Mouse (Mus musculus): ENCODE measurements around the gene Olfr1047. TPM values are rescaled to one million over a fixed set of nuclear protein-coding genes. Genes with fewer than 3 reads are reported as not detected.

Olfr1047 gene
- total and polyA plus RNA-seq, 3 experiments, result not detected

GRCm38 (mm10) chr2:86185583-86185982 is 45.6 kb downstream of the Olfr1047 start, which contains the start of gene Olfr52:
TSS of gene Olfr52 (minus strand) at chr2:86185683.
- Histone ChIP-seq H3K27me3 (ENCODE audit: insufficient read depth, low read length) (no peaks in the 10 kb centered on the region), H3K36me3 (replicated peaks) (no peaks in the 10 kb centered on the region), H3K4me1 (ENCODE audit: insufficient read depth, low read depth, low read length) (no peaks in the 10 kb centered on the region), H3K9me3 (replicated peaks) (peaks cover 3% of the 10 kb centered on the region; the same call in 1 of the 2 replicates), H3K4me3 (ENCODE audit: low read depth, low read length) (no peak within 1 kb of the TSS)
- no peak for DNase-seq (ENCODE audit: low spot score)
- ATAC-seq (ENCODE audit: extremely low read depth, insufficient number of reproducible peaks, low FRiP score, poor library complexity, severe bottlenecking), result no peak
- TF ChIP-seq GATA1 (IDR thresholded peaks at IDR 0.05; ENCODE audit: borderline replicate concordance, low read length) (no peak), GATA2 (IDR thresholded peaks at IDR 0.05; ENCODE audit: borderline replicate concordance, low read depth, low read length) (no peak)

- DNase-seq (ENCODE audit: low spot score), result no peak
- Histone ChIP-seq H3K27me3 (ENCODE audit: insufficient read depth, low read length) (no peaks in the 10 kb centered on the region), H3K4me1 (ENCODE audit: insufficient read depth, low read depth, low read length) (no peaks in the 10 kb centered on the region), H3K4me3 (ENCODE audit: low read depth, low read length) (no peak overlapping the region), H3K36me3 (replicated peaks) (no peaks in the 10 kb centered on the region), H3K9me3 (replicated peaks) (peaks cover 7% of the 10 kb centered on the region; the same call in 1 of the 2 replicates)
- no peak for ATAC-seq (ENCODE audit: extremely low read depth, insufficient number of reproducible peaks, low FRiP score, poor library complexity, severe bottlenecking)
- TF ChIP-seq TAL1 (conservative IDR thresholded peaks at IDR 0.05; ENCODE audit: low read depth, low read length), result no peak
- TF ChIP-seq CTCF (IDR thresholded peaks at IDR 0.05; ENCODE audit: low read depth, low read length), result no peak
- TF ChIP-seq POLR2AphosphoS5 (IDR thresholded peaks at IDR 0.05; ENCODE audit: insufficient replicate concordance, low read depth, low read length), result no peak
- no peak for TF ChIP-seq GATA1 (IDR thresholded peaks at IDR 0.05; ENCODE audit: borderline replicate concordance, low read length)
- no peak for TF ChIP-seq GATA2 (IDR thresholded peaks at IDR 0.05; ENCODE audit: borderline replicate concordance, low read depth, low read length)
Observed at GRCm38 (mm10) chr2:86179950-86180349, 51.3 kb downstream of the Olfr1047 start.

GRCm38 (mm10) chr2:86177720-86178119 is 53.5 kb downstream of the Olfr1047 start, which contains the start of gene Olfr1044:
TSS of gene Olfr1044 (minus strand) at chr2:86177820.
- ATAC-seq (ENCODE audit: extremely low read depth, insufficient number of reproducible peaks, low FRiP score, poor library complexity, severe bottlenecking) (no peak), DNase-seq (ENCODE audit: low spot score) (no peak)
- no peak within 1 kb of the TSS for H3K4me3 ChIP-seq (ENCODE audit: low read depth, low read length)
- peaks cover 7% of the 10 kb centered on the region; the same call in 1 of the 2 replicates for H3K9me3 ChIP-seq (replicated peaks)
- H3K4me1 ChIP-seq (ENCODE audit: insufficient read depth, low read depth, low read length), result no peaks in the 10 kb centered on the region
- H3K27me3 ChIP-seq (ENCODE audit: insufficient read depth, low read length), result no peaks in the 10 kb centered on the region
- H3K36me3 ChIP-seq (replicated peaks), result no peaks in the 10 kb centered on the region
- no peak for TF ChIP-seq GATA2 (IDR thresholded peaks at IDR 0.05; ENCODE audit: borderline replicate concordance, low read depth, low read length)
- TF ChIP-seq TAL1 (conservative IDR thresholded peaks at IDR 0.05; ENCODE audit: low read depth, low read length), result no peak
- no peak for TF ChIP-seq CTCF (IDR thresholded peaks at IDR 0.05; ENCODE audit: low read depth, low read length)
- TF ChIP-seq POLR2AphosphoS5 (IDR thresholded peaks at IDR 0.05; ENCODE audit: insufficient replicate concordance, low read depth, low read length), result no peak
- no peak for TF ChIP-seq GATA1 (IDR thresholded peaks at IDR 0.05; ENCODE audit: borderline replicate concordance, low read length)

Other genes with a start within 250 kb of the Olfr1047 start
Only the 20 nearest of the 28 such genes appear.
- not detected in 2 replicates for gene Olfr1036, start 157.4 kb downstream of the Olfr1047 start, total RNA-seq (2014; fragmentation: Nextera tagmentation)
- gene Olfr1036, start 157.4 kb downstream of the Olfr1047 start, total RNA-seq (2017), result 0.11 and 0.17 TPM in 2 replicates
- not detected in 2 replicates for gene Olfr1036, start 157.4 kb downstream of the Olfr1047 start, polyA plus RNA-seq (2012)
- not detected in 2 replicates for gene Olfr1037, start 144.0 kb downstream of the Olfr1047 start, total RNA-seq (2014; fragmentation: Nextera tagmentation)
- 0.11 and 0.29 TPM in 2 replicates for gene Olfr1037, start 144.0 kb downstream of the Olfr1047 start, total RNA-seq (2017)
- not detected in 2 replicates for gene Olfr1037, start 144.0 kb downstream of the Olfr1047 start, polyA plus RNA-seq (2012)
- gene Olfr1039, start 95.5 kb downstream of the Olfr1047 start, total RNA-seq (2014; fragmentation: Nextera tagmentation), result not detected in 2 replicates
- 0.22 TPM in 1 of 2 replicates, not detected in the other for gene Olfr1039, start 95.5 kb downstream of the Olfr1047 start, total RNA-seq (2017)
- gene Olfr1039, start 95.5 kb downstream of the Olfr1047 start, polyA plus RNA-seq (2012), result not detected in 2 replicates
- not detected in 2 replicates for gene Olfr1040, start 84.7 kb downstream of the Olfr1047 start, total RNA-seq (2014; fragmentation: Nextera tagmentation)
- gene Olfr1040, start 84.7 kb downstream of the Olfr1047 start, total RNA-seq (2017), result 0.46 TPM in 1 of 2 replicates, not detected in the other
- gene Olfr1040, start 84.7 kb downstream of the Olfr1047 start, polyA plus RNA-seq (2012), result not detected in 2 replicates
- not detected in 2 replicates for gene Olfr1042, start 69.6 kb downstream of the Olfr1047 start, total RNA-seq (2014; fragmentation: Nextera tagmentation)
- 0.11 TPM in 1 of 2 replicates, not detected in the other for gene Olfr1042, start 69.6 kb downstream of the Olfr1047 start, total RNA-seq (2017)
- not detected in 2 replicates for gene Olfr1042, start 69.6 kb downstream of the Olfr1047 start, polyA plus RNA-seq (2012)
- gene Olfr1043, start 63.9 kb downstream of the Olfr1047 start, total RNA-seq (2014; fragmentation: Nextera tagmentation), result not detected in 2 replicates
- gene Olfr1043, start 63.9 kb downstream of the Olfr1047 start, total RNA-seq (2017), result not detected in 2 replicates
- not detected in 2 replicates for gene Olfr1043, start 63.9 kb downstream of the Olfr1047 start, polyA plus RNA-seq (2012)
- not detected in 2 replicates for gene Olfr1044, start 53.6 kb downstream of the Olfr1047 start, total RNA-seq (2014; fragmentation: Nextera tagmentation)
- 0.17 and 0.38 TPM in 2 replicates for gene Olfr1044, start 53.6 kb downstream of the Olfr1047 start, total RNA-seq (2017)
- gene Olfr1044, start 53.6 kb downstream of the Olfr1047 start, polyA plus RNA-seq (2012), result not detected in 2 replicates
- gene Olfr52, start 45.7 kb downstream of the Olfr1047 start, total RNA-seq (2014; fragmentation: Nextera tagmentation), result not detected in 2 replicates
- gene Olfr52, start 45.7 kb downstream of the Olfr1047 start, total RNA-seq (2017), result 0.11 and 0.17 TPM in 2 replicates
- gene Olfr52, start 45.7 kb downstream of the Olfr1047 start, polyA plus RNA-seq (2012), result not detected in 2 replicates
- gene Olfr1045, start 28.4 kb downstream of the Olfr1047 start, total RNA-seq (2014; fragmentation: Nextera tagmentation), result not detected in 2 replicates
- gene Olfr1045, start 28.4 kb downstream of the Olfr1047 start, total RNA-seq (2017), result 0.16 and 0.17 TPM in 2 replicates
- gene Olfr1045, start 28.4 kb downstream of the Olfr1047 start, polyA plus RNA-seq (2012), result not detected in 2 replicates
- not detected in 2 replicates for gene Olfr1046, start 12.1 kb downstream of the Olfr1047 start, total RNA-seq (2014; fragmentation: Nextera tagmentation)
- 0.16 TPM in 1 of 2 replicates, not detected in the other for gene Olfr1046, start 12.1 kb downstream of the Olfr1047 start, total RNA-seq (2017)
- not detected in 2 replicates for gene Olfr1046, start 12.1 kb downstream of the Olfr1047 start, polyA plus RNA-seq (2012)
- not detected in 2 replicates for gene Olfr1048, start 8.9 kb upstream of the Olfr1047 start, total RNA-seq (2014; fragmentation: Nextera tagmentation)
- 0.06 and 0.27 TPM in 2 replicates for gene Olfr1048, start 8.9 kb upstream of the Olfr1047 start, total RNA-seq (2017)
- not detected in 2 replicates for gene Olfr1048, start 8.9 kb upstream of the Olfr1047 start, polyA plus RNA-seq (2012)
- not detected in 2 replicates for gene Olfr1049, start 26.9 kb upstream of the Olfr1047 start, total RNA-seq (2014; fragmentation: Nextera tagmentation)
- gene Olfr1049, start 26.9 kb upstream of the Olfr1047 start, total RNA-seq (2017), result not detected in 2 replicates
- gene Olfr1049, start 26.9 kb upstream of the Olfr1047 start, polyA plus RNA-seq (2012), result not detected in 2 replicates
- gene Olfr1051, start 47.7 kb upstream of the Olfr1047 start, total RNA-seq (2014; fragmentation: Nextera tagmentation), result not detected in 2 replicates
- not detected in 2 replicates for gene Olfr1051, start 47.7 kb upstream of the Olfr1047 start, total RNA-seq (2017)
- not detected in 2 replicates for gene Olfr1051, start 47.7 kb upstream of the Olfr1047 start, polyA plus RNA-seq (2012)
- not detected in 2 replicates for gene Olfr1052, start 61.1 kb upstream of the Olfr1047 start, total RNA-seq (2014; fragmentation: Nextera tagmentation)
- 0.11 and 0.12 TPM in 2 replicates for gene Olfr1052, start 61.1 kb upstream of the Olfr1047 start, total RNA-seq (2017)
- gene Olfr1052, start 61.1 kb upstream of the Olfr1047 start, polyA plus RNA-seq (2012), result not detected in 2 replicates
- not detected in 2 replicates for gene Olfr1053, start 83.9 kb upstream of the Olfr1047 start, total RNA-seq (2014; fragmentation: Nextera tagmentation)
- gene Olfr1053, start 83.9 kb upstream of the Olfr1047 start, total RNA-seq (2017), result not detected in 2 replicates
- not detected in 2 replicates for gene Olfr1053, start 83.9 kb upstream of the Olfr1047 start, polyA plus RNA-seq (2012)
- gene Olfr1054, start 104.0 kb upstream of the Olfr1047 start, total RNA-seq (2014; fragmentation: Nextera tagmentation), result not detected in 2 replicates
- not detected in 2 replicates for gene Olfr1054, start 104.0 kb upstream of the Olfr1047 start, total RNA-seq (2017)
- not detected in 2 replicates for gene Olfr1054, start 104.0 kb upstream of the Olfr1047 start, polyA plus RNA-seq (2012)
- gene Olfr1055, start 118.9 kb upstream of the Olfr1047 start, total RNA-seq (2014; fragmentation: Nextera tagmentation), result not detected in 2 replicates
- gene Olfr1055, start 118.9 kb upstream of the Olfr1047 start, total RNA-seq (2017), result not detected in 2 replicates
- not detected in 2 replicates for gene Olfr1055, start 118.9 kb upstream of the Olfr1047 start, polyA plus RNA-seq (2012)
- gene Olfr1056, start 131.1 kb upstream of the Olfr1047 start, total RNA-seq (2014; fragmentation: Nextera tagmentation), result not detected in 2 replicates
- gene Olfr1056, start 131.1 kb upstream of the Olfr1047 start, total RNA-seq (2017), result 0.12 and 0.60 TPM in 2 replicates
- not detected in 2 replicates for gene Olfr1056, start 131.1 kb upstream of the Olfr1047 start, polyA plus RNA-seq (2012)
- gene Olfr1057, start 147.0 kb upstream of the Olfr1047 start, total RNA-seq (2014; fragmentation: Nextera tagmentation), result not detected in 2 replicates
- 0.22 TPM in 1 of 2 replicates, not detected in the other for gene Olfr1057, start 147.0 kb upstream of the Olfr1047 start, total RNA-seq (2017)
- gene Olfr1057, start 147.0 kb upstream of the Olfr1047 start, polyA plus RNA-seq (2012), result not detected in 2 replicates
- gene Olfr1058, start 157.2 kb upstream of the Olfr1047 start, total RNA-seq (2014; fragmentation: Nextera tagmentation), result not detected in 2 replicates
- gene Olfr1058, start 157.2 kb upstream of the Olfr1047 start, total RNA-seq (2017), result not detected in 2 replicates
- not detected in 2 replicates for gene Olfr1058, start 157.2 kb upstream of the Olfr1047 start, polyA plus RNA-seq (2012)

All from G1E (cell line).